Mouse (Mus musculus): ENCODE data around the gene Sfi1. TPM values are rescaled to one million over a fixed set of nuclear protein-coding genes. Genes with fewer than 3 reads are reported as not detected.
"Not testable (repeated sequence)": the region's sequence is repeated elsewhere in the genome, so short reads cannot be mapped to it uniquely, and the experiment has no call there.

Gene Sfi1
- total and polyA plus RNA-seq, 3 experiments = 11.3 to 17.4 (median 17.3) TPM

- intact Hi-C loops (cut with DNase I) = loop anchor here (5.0 kb wide), 3 partner anchors 65 to 710 kb away; partner anchors contain the start of genes Drg1 and Slc35e4
- Histone ChIP-seq H3K36me3 (ENCODE audit: control insufficient read depth, insufficient read depth, low read length) (peaks cover 4% of the 10 kb centered on the region), H3K4me3 (peak within 1 kb of the TSS; percentile 30), H3K79me2 (replicated peaks; ENCODE audit: control insufficient read depth, insufficient read depth, low read length) (peaks cover 5% of the 10 kb centered on the region; the same call in 1 of the 2 replicates), H3K27ac (peak within 1 kb of the TSS; percentile 61), H3K9ac (ENCODE audit: low read depth, low read length) (peak within 1 kb of the TSS; percentile 87), H3K27me3 (ENCODE audit: control insufficient read depth, insufficient read depth, low read length) (no peaks in the 10 kb centered on the region), H3K4me1 (ENCODE audit: control insufficient read depth, insufficient read depth, low read length) (peaks cover 2% of the 10 kb centered on the region)
- DNase-seq = peak; percentile 94 to 96
- TF ChIP-seq EP300 (IDR thresholded peaks at IDR 0.05; ENCODE audit: insufficient read depth, low read depth, low read length) = no peak
- TF ChIP-seq CTCF (IDR thresholded peaks at IDR 0.05) = no peak
- TF ChIP-seq POLR2A (IDR thresholded peaks at IDR 0.05; ENCODE audit: insufficient read depth, low read depth, low read length) = no peak
- WGBS = under 1% methylated on average over 40 of the region's 57 CpGs
These were observed 9.0 kb upstream of the Sfi1 start, which contains the start of gene Eif4enif1 for GRCm38 (mm10) chr11:3202231-3202701. Eif4enif1 (plus strand) TSS chr11:3202392.

GRCm38 (mm10) chr11:3201326-3202230 lies 8.3 kb upstream of the Sfi1 start:
- peaks cover 2% of the 10 kb centered on the region for H3K4me1 ChIP-seq (ENCODE audit: control insufficient read depth, insufficient read depth, low read length)
- peak overlapping the region; percentile 61 for H3K27ac ChIP-seq
- intact Hi-C loops (cut with DNase I) = loop anchor here (5.0 kb wide), 3 partner anchors 66 to 711 kb away; partner anchors contain the start of genes Drg1 and Slc35e4
- TF ChIP-seq EP300 (IDR thresholded peaks at IDR 0.05; ENCODE audit: insufficient read depth, low read depth, low read length) = no peak
- TF ChIP-seq POLR2A (IDR thresholded peaks at IDR 0.05; ENCODE audit: insufficient read depth, low read depth, low read length) = no peak
- H3K27me3 ChIP-seq (ENCODE audit: control insufficient read depth, insufficient read depth, low read length) = no peaks in the 10 kb centered on the region
- peak overlapping the region; percentile 14 for H3K4me3 ChIP-seq
- H3K79me2 ChIP-seq (replicated peaks; ENCODE audit: control insufficient read depth, insufficient read depth, low read length) = 0 out of 2 replicates have a peak, but pooled peaks cover 2% of the 10 kb centered on the region
- peaks cover 2% of the 10 kb centered on the region; the same call in 1 of the 2 replicates for H3K36me3 ChIP-seq (ENCODE audit: control insufficient read depth, insufficient read depth, low read length)
- peak overlapping the region; percentile 87 for H3K9ac ChIP-seq (ENCODE audit: low read depth, low read length)
- 4% methylated on average over 16 of the region's 16 CpGs for WGBS
- DNase-seq = peak; percentile 8 to 21

GRCm38 (mm10) chr11:3200636-3201035 lies 7.4 kb upstream of the Sfi1 start:
- intact Hi-C loops (cut with DNase I) = loop anchor here (5.0 kb wide), 3 partner anchors 67 to 712 kb away; partner anchors contain the start of genes Drg1 and Slc35e4
- DNase-seq; H3K36me3 ChIP-seq (ENCODE audit: control insufficient read depth, insufficient read depth, low read length); H3K4me1 ChIP-seq (ENCODE audit: control insufficient read depth, insufficient read depth, low read length); H3K27ac ChIP-seq; H3K27me3 ChIP-seq (ENCODE audit: control insufficient read depth, insufficient read depth, low read length); H3K9ac ChIP-seq (ENCODE audit: low read depth, low read length); H3K79me2 ChIP-seq (replicated peaks; ENCODE audit: control insufficient read depth, insufficient read depth, low read length); H3K4me3 ChIP-seq: not testable (repeated sequence)
- WGBS = 86% methylated on average over 6 of the region's 7 CpGs

GRCm38 (mm10) chr11:3182707-3183106 lies 10.6 kb downstream of the Sfi1 start:
- DNase-seq; H3K79me2 ChIP-seq (replicated peaks; ENCODE audit: control insufficient read depth, insufficient read depth, low read length); H3K4me3 ChIP-seq; H3K27ac ChIP-seq; H3K9ac ChIP-seq (ENCODE audit: low read depth, low read length); H3K36me3 ChIP-seq (ENCODE audit: control insufficient read depth, insufficient read depth, low read length); H3K27me3 ChIP-seq (ENCODE audit: control insufficient read depth, insufficient read depth, low read length); intact Hi-C loops (cut with DNase I); H3K4me1 ChIP-seq (ENCODE audit: control insufficient read depth, insufficient read depth, low read length): not testable (repeated sequence)
- WGBS = 79% methylated on average over 1 of the region's 1 CpGs

GRCm38 (mm10) chr11:3181971-3182370 lies 11.3 kb downstream of the Sfi1 start:
- intact Hi-C loops (cut with DNase I); H3K36me3 ChIP-seq (ENCODE audit: control insufficient read depth, insufficient read depth, low read length); DNase-seq; H3K4me3 ChIP-seq; H3K4me1 ChIP-seq (ENCODE audit: control insufficient read depth, insufficient read depth, low read length); H3K27ac ChIP-seq; H3K27me3 ChIP-seq (ENCODE audit: control insufficient read depth, insufficient read depth, low read length); H3K9ac ChIP-seq (ENCODE audit: low read depth, low read length); H3K79me2 ChIP-seq (replicated peaks; ENCODE audit: control insufficient read depth, insufficient read depth, low read length): not testable (repeated sequence)
- 55% methylated on average over 1 of the region's 1 CpGs for WGBS

GRCm38 (mm10) chr11:3181250-3181649 lies 12.0 kb downstream of the Sfi1 start:
- H3K4me3 ChIP-seq; H3K27ac ChIP-seq; H3K27me3 ChIP-seq (ENCODE audit: control insufficient read depth, insufficient read depth, low read length); H3K79me2 ChIP-seq (replicated peaks; ENCODE audit: control insufficient read depth, insufficient read depth, low read length); intact Hi-C loops (cut with DNase I); H3K36me3 ChIP-seq (ENCODE audit: control insufficient read depth, insufficient read depth, low read length); H3K4me1 ChIP-seq (ENCODE audit: control insufficient read depth, insufficient read depth, low read length); H3K9ac ChIP-seq (ENCODE audit: low read depth, low read length): not testable (repeated sequence)
- DNase-seq = peak; percentile 71 to 82
- WGBS = 36% methylated on average over 4 of the region's 4 CpGs

GRCm38 (mm10) chr11:3180510-3181160 lies 12.6 kb downstream of the Sfi1 start:
- 64% methylated on average over 6 of the region's 6 CpGs for WGBS
- H3K27ac ChIP-seq; DNase-seq; H3K79me2 ChIP-seq (replicated peaks; ENCODE audit: control insufficient read depth, insufficient read depth, low read length); H3K4me3 ChIP-seq; intact Hi-C loops (cut with DNase I); H3K36me3 ChIP-seq (ENCODE audit: control insufficient read depth, insufficient read depth, low read length); H3K27me3 ChIP-seq (ENCODE audit: control insufficient read depth, insufficient read depth, low read length); H3K9ac ChIP-seq (ENCODE audit: low read depth, low read length); H3K4me1 ChIP-seq (ENCODE audit: control insufficient read depth, insufficient read depth, low read length): not testable (repeated sequence)

GRCm38 (mm10) chr11:3179726-3180092 lies 13.6 kb downstream of the Sfi1 start:
- H3K9ac ChIP-seq (ENCODE audit: low read depth, low read length); H3K4me3 ChIP-seq; H3K27ac ChIP-seq; H3K79me2 ChIP-seq (replicated peaks; ENCODE audit: control insufficient read depth, insufficient read depth, low read length); H3K27me3 ChIP-seq (ENCODE audit: control insufficient read depth, insufficient read depth, low read length); H3K36me3 ChIP-seq (ENCODE audit: control insufficient read depth, insufficient read depth, low read length); H3K4me1 ChIP-seq (ENCODE audit: control insufficient read depth, insufficient read depth, low read length); intact Hi-C loops (cut with DNase I): not testable (repeated sequence)
- DNase-seq = peak; percentile 49 to 56
- 80% methylated on average over 7 of the region's 7 CpGs for WGBS

Data from heart, adult 2 months (tissue).